Mouse (Mus musculus): ENCODE data around the gene Fkbp8.
A peak's percentile ranks its signal among the peaks of the same experiment; 100 is the strongest.

Fkbp8 gene

GRCm38 (mm10) chr8:70528182-70528797 is 766 bp downstream of the Fkbp8 start:
- no peak for DNase-seq (ENCODE audit: low spot score in 2 of 2)

- no peak for DNase-seq (ENCODE audit: low spot score in 2 of 2)
These were observed 1.8 kb downstream of the Fkbp8 start for GRCm38 (mm10) chr8:70529299-70529698.

GRCm38 (mm10) chr8:70529741-70530161 is 2.2 kb downstream of the Fkbp8 start:
- no peak for DNase-seq (ENCODE audit: low spot score in 2 of 2)

- peak in 1 of 2 experiments; percentile 54 for DNase-seq (ENCODE audit: low spot score in 2 of 2)
These were observed 2.8 kb downstream of the Fkbp8 start for GRCm38 (mm10) chr8:70530314-70530713.

- no peak for DNase-seq (ENCODE audit: low spot score in 2 of 2)
These were observed 6.8 kb downstream of the Fkbp8 start for GRCm38 (mm10) chr8:70534281-70534680.

- no peak for DNase-seq (ENCODE audit: low spot score in 2 of 2)
These were observed 7.7 kb downstream of the Fkbp8 start for GRCm38 (mm10) chr8:70535221-70535620.

- no peak for DNase-seq (ENCODE audit: low spot score in 2 of 2)
These were observed 8.2 kb downstream of the Fkbp8 start for GRCm38 (mm10) chr8:70535701-70536100.

- peak in 1 of 2 experiments; percentile 69 for DNase-seq (ENCODE audit: low spot score in 2 of 2)
These were observed 10.6 kb downstream of the Fkbp8 start for GRCm38 (mm10) chr8:70538024-70538579.

GRCm38 (mm10) chr8:70538633-70539076 is 11.1 kb downstream of the Fkbp8 start:
- peak; percentile 99 to 100 for DNase-seq (ENCODE audit: low spot score in 2 of 2)

- peak; percentile 98 to 100 for DNase-seq (ENCODE audit: low spot score in 2 of 2)
These were observed 11.7 kb downstream of the Fkbp8 start, which contains the start of gene Ell for GRCm38 (mm10) chr8:70539077-70539813. Gene Ell (plus strand): TSS chr8:70539457.

GRCm38 (mm10) chr8:70540013-70540506 is 12.5 kb downstream of the Fkbp8 start:
- peak; percentile 36 to 38 for DNase-seq (ENCODE audit: low spot score in 2 of 2)

- no peak for DNase-seq (ENCODE audit: low spot score in 2 of 2)
These were observed 13.1 kb downstream of the Fkbp8 start for GRCm38 (mm10) chr8:70540507-70541071.

- no peak for DNase-seq (ENCODE audit: low spot score in 2 of 2)
These were observed 13.6 kb downstream of the Fkbp8 start for GRCm38 (mm10) chr8:70541081-70541480.

GRCm38 (mm10) chr8:70544200-70544687 is 16.7 kb downstream of the Fkbp8 start:
- DNase-seq (ENCODE audit: low spot score in 2 of 2): peak in 1 of 2 experiments; percentile 56

- DNase-seq (ENCODE audit: low spot score in 2 of 2): no peak
These were observed 18.9 kb downstream of the Fkbp8 start for GRCm38 (mm10) chr8:70546412-70546811.

- DNase-seq (ENCODE audit: low spot score in 2 of 2): no peak
These were observed 20.2 kb downstream of the Fkbp8 start for GRCm38 (mm10) chr8:70547762-70548161.

GRCm38 (mm10) chr8:70549412-70550184 is 22.1 kb downstream of the Fkbp8 start:
- no peak for DNase-seq (ENCODE audit: low spot score in 2 of 2)

GRCm38 (mm10) chr8:70551558-70552161 is 24.1 kb downstream of the Fkbp8 start:
- DNase-seq (ENCODE audit: low spot score in 2 of 2): no peak

- DNase-seq (ENCODE audit: low spot score in 2 of 2): no peak
These were observed 25.3 kb downstream of the Fkbp8 start for GRCm38 (mm10) chr8:70552836-70553235.

GRCm38 (mm10) chr8:70553740-70554139 is 26.2 kb downstream of the Fkbp8 start:
- no peak for DNase-seq (ENCODE audit: low spot score in 2 of 2)
